22 mouse cellular contexts compared by ENCODE assay signal in the genomic region with DNA sequence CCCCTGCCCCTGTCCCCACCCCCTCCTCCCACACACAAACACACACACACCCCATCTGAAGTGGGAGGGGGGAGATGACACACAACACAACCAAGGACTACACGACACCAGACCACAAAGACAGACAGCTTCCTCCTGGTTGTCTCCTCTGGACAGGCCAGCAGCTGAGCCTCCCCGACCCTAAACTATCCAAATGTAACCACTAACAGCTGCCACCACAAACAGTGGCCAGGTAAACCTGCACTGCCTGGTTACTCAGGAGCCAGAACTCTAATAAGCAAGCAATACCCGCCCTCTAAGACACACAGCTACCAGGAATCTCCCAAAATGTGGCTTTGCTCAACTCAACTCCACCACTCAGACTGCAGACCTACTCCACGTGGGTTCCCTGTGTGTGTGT. TPM values are rescaled to one million over a fixed set of nuclear protein-coding genes. Genes with fewer than 3 reads are reported as not detected.
DNase-seq lines count a peak whose midpoint lies in the region; ATAC-seq and TF ChIP-seq lines count a peak whose summit lies in the region.
"Had no signal": no experiment of that assay in that cellular context is flagged by ENCODE, and none has a peak within 500 bp of the region (broad histone marks: within the 10 kb centered on the region; RNA-seq: fewer than 3 reads in every experiment).

No protein-coding gene starts in this region.

- TF ChIP-seq POLR2A in thymus, adult 2 months (IDR thresholded peaks at IDR 0.05; ENCODE audit: control insufficient read depth, extremely low read depth, insufficient read depth, low read length, poor library complexity), result no peak

- no peak for ATAC-seq in liver, postnatal 0 days
- ATAC-seq in heart, postnatal 0 days (ENCODE audit: insufficient read depth, low read depth), result no peak
- ATAC-seq in stomach, postnatal 0 days (ENCODE audit: low FRiP score, low TSS enrichment), result no peak
- ATAC-seq: activated CD4-positive, CD25-positive, alpha-beta regulatory T cell, adult 4 months; intestine, embryonic 16.5 days; Patski had no signal

- no peak for TF ChIP-seq CTCF in liver, postnatal 0 days (IDR thresholded peaks at IDR 0.05; ENCODE audit: low read depth)
- no peak for TF ChIP-seq CTCF in heart, postnatal 0 days (IDR thresholded peaks at IDR 0.05; ENCODE audit: low read depth)
- no peak for TF ChIP-seq CTCF in stomach, postnatal 0 days (IDR thresholded peaks at IDR 0.05; ENCODE audit: low read depth)
- no peak for TF ChIP-seq CTCF in thymus, adult 2 months (IDR thresholded peaks at IDR 0.05; ENCODE audit: borderline replicate concordance, control insufficient read depth, extremely low read depth, insufficient read depth, low read length, poor library complexity)

- 0 out of 2 replicates have a peak overlapping the region, but pooled peaks have one; percentile 1 for H3K4me3 ChIP-seq in heart, embryonic 10.5 days
- no peak overlapping the region for H3K4me3 ChIP-seq in liver, postnatal 0 days (ENCODE audit: low read depth, low read length)
- no peak overlapping the region for H3K4me3 ChIP-seq in heart, postnatal 0 days (ENCODE audit: low read depth, low read length)
- no peak overlapping the region for H3K4me3 ChIP-seq in stomach, postnatal 0 days (ENCODE audit: low read depth, low read length)
- H3K4me3 ChIP-seq in thymus, adult 2 months (ENCODE audit: control insufficient read depth, insufficient read depth, low read length), result no peak overlapping the region
- H3K4me3 ChIP-seq: forebrain, embryonic 12.5 days; layer of hippocampus, adult 2 months; midbrain, embryonic 10.5 days had no signal

- H3K4me1 ChIP-seq in heart, embryonic 10.5 days, result peaks cover 92% of the 10 kb centered on the region
- peaks cover 48% of the 10 kb centered on the region for H3K4me1 ChIP-seq in liver, postnatal 0 days (ENCODE audit: insufficient read depth)
- H3K4me1 ChIP-seq in heart, postnatal 0 days (ENCODE audit: control insufficient read depth, insufficient read depth), result peaks cover 96% of the 10 kb centered on the region
- peaks cover 40% of the 10 kb centered on the region for H3K4me1 ChIP-seq in stomach, postnatal 0 days (replicated peaks; ENCODE audit: control insufficient read depth, insufficient read depth)
- peaks cover 40% of the 10 kb centered on the region for H3K4me1 ChIP-seq in thymus, adult 2 months (replicated peaks; ENCODE audit: control insufficient read depth, insufficient read depth, low read length)

- TF ChIP-seq EP300 in liver, postnatal 0 days (IDR thresholded peaks at IDR 0.05; ENCODE audit: low read depth), result no peak
- no peak for TF ChIP-seq EP300 in heart, postnatal 0 days (IDR thresholded peaks at IDR 0.05; ENCODE audit: low read depth)
- TF ChIP-seq EP300 in stomach, postnatal 0 days (optimal IDR thresholded peaks at IDR 0.05), result no peak

- no peaks in the 10 kb centered on the region for H3K9me3 ChIP-seq in heart, embryonic 10.5 days
- no peaks in the 10 kb centered on the region for H3K9me3 ChIP-seq in liver, postnatal 0 days (ENCODE audit: low read length)
- H3K9me3 ChIP-seq in heart, postnatal 0 days (replicated peaks; ENCODE audit: control insufficient read depth, low read length), result no peaks in the 10 kb centered on the region
- no peaks in the 10 kb centered on the region for H3K9me3 ChIP-seq in stomach, postnatal 0 days (ENCODE audit: control insufficient read depth, low read length)
- H3K9me3 ChIP-seq: forebrain, embryonic 12.5 days; midbrain, embryonic 10.5 days had no signal

- no peak for DNase-seq in heart, embryonic 10.5 days (ENCODE audit: low spot score)
- DNase-seq in heart, postnatal 4 days, result no peak
- no peak for DNase-seq in liver, postnatal 0 days
- no peak for DNase-seq in liver
- no peak for DNase-seq in heart, postnatal 0 days (ENCODE audit: low spot score)
- no peak for DNase-seq in stomach, postnatal 0 days (ENCODE audit: low spot score)
- no peak for DNase-seq in thymus, adult 2 months
- DNase-seq: adrenal gland, postnatal 25 days; cerebellum, adult 8-10 months; gastrocnemius, postnatal 25 days; left cerebral cortex, postnatal 4 days; lung, postnatal 36 days; thymus, adult 18-20 months had no signal

- H3K27ac ChIP-seq in heart, embryonic 10.5 days, result peak overlapping the region; percentile 33; the same call in 1 of the 2 replicates
- 0 out of 2 replicates have a peak overlapping the region, but pooled peaks have one; percentile 39 for H3K27ac ChIP-seq in liver, postnatal 0 days (ENCODE audit: low read depth)
- peak overlapping the region; percentile 87 for H3K27ac ChIP-seq in heart, postnatal 0 days (ENCODE audit: low read depth)
- peak overlapping the region; percentile 86 for H3K27ac ChIP-seq in stomach, postnatal 0 days (replicated peaks)
- no peak overlapping the region for H3K27ac ChIP-seq in thymus, adult 2 months (ENCODE audit: control insufficient read depth, insufficient read depth, low read length)
- H3K27ac ChIP-seq: forebrain, embryonic 12.5 days; hindbrain, embryonic 14.5 days; kidney, postnatal 0 days; layer of hippocampus, adult 2 months; liver, embryonic 14.5 days; midbrain, embryonic 10.5 days had no signal

- H3K9ac ChIP-seq in liver, postnatal 0 days (replicated peaks), result no peak overlapping the region
- peak overlapping the region; percentile 13; the same call in 1 of the 2 replicates for H3K9ac ChIP-seq in heart, postnatal 0 days (replicated peaks; ENCODE audit: low read depth, low read length)
- no peak overlapping the region for H3K9ac ChIP-seq in stomach, postnatal 0 days (ENCODE audit: low read length)
- H3K9ac ChIP-seq: forebrain, embryonic 12.5 days; hindbrain, embryonic 14.5 days; liver, embryonic 14.5 days had no signal

- no peak overlapping the region for H3K4me2 ChIP-seq in liver, postnatal 0 days (ENCODE audit: low read depth, low read length)
- H3K4me2 ChIP-seq in heart, postnatal 0 days (ENCODE audit: low read depth, low read length), result no peak overlapping the region; the same call in 1 of the 2 replicates
- H3K4me2 ChIP-seq in stomach, postnatal 0 days (replicated peaks; ENCODE audit: low read depth), result no peak overlapping the region
- H3K4me2 ChIP-seq: forebrain, embryonic 12.5 days; hindbrain, embryonic 14.5 days had no signal

- H3K36me3 ChIP-seq in heart, embryonic 10.5 days, result peaks cover 74% of the 10 kb centered on the region
- H3K36me3 ChIP-seq in liver, postnatal 0 days (replicated peaks; ENCODE audit: insufficient read depth, low read length), result no peaks in the 10 kb centered on the region
- H3K36me3 ChIP-seq in heart, postnatal 0 days (replicated peaks; ENCODE audit: control insufficient read depth, insufficient read depth, low read length), result peaks cover 16% of the 10 kb centered on the region
- no peaks in the 10 kb centered on the region for H3K36me3 ChIP-seq in stomach, postnatal 0 days (ENCODE audit: control insufficient read depth, insufficient read depth, low read length)
- H3K36me3 ChIP-seq in thymus, adult 2 months (ENCODE audit: control insufficient read depth, insufficient read depth, low read length), result no peaks in the 10 kb centered on the region
- H3K36me3 ChIP-seq: midbrain, embryonic 10.5 days had no signal

- no peaks in the 10 kb centered on the region for H3K27me3 ChIP-seq in heart, embryonic 10.5 days (ENCODE audit: insufficient read depth, poor library complexity, severe bottlenecking)
- H3K27me3 ChIP-seq in liver, postnatal 0 days (ENCODE audit: insufficient read depth, low read length), result no peaks in the 10 kb centered on the region
- no peaks in the 10 kb centered on the region for H3K27me3 ChIP-seq in heart, postnatal 0 days (ENCODE audit: control insufficient read depth, insufficient read depth, low read length)
- no peaks in the 10 kb centered on the region for H3K27me3 ChIP-seq in stomach, postnatal 0 days (ENCODE audit: control insufficient read depth, insufficient read depth, low read length)
- no peaks in the 10 kb centered on the region for H3K27me3 ChIP-seq in thymus, adult 2 months (ENCODE audit: control insufficient read depth, insufficient read depth, low read length)
- H3K27me3 ChIP-seq: forebrain, embryonic 12.5 days; Patski had no signal

- WGBS in heart, embryonic 10.5 days, result 58% methylated on average over 4 of the region's 4 CpGs
- 37% methylated on average over 4 of the region's 4 CpGs for WGBS in liver, postnatal 0 days (ENCODE audit: insufficient replicate concordance)
- 32% methylated on average over 4 of the region's 4 CpGs for WGBS in heart, postnatal 0 days
- WGBS in stomach, postnatal 0 days, result 42% methylated on average over 4 of the region's 4 CpGs
- 52% methylated on average over 4 of the region's 4 CpGs for WGBS in thymus, adult 2 months

RNA-seq across cellular contexts. Expression of gene Igf2r, which starts 13.5 kb away (rescaled TPM):
- polyA plus RNA-seq in heart, embryonic 10.5 days (2016; fragmentation: Nextera tagmentation; extraction: Ambion mirVana), result 141 and 272 TPM in 2 replicates
- 100 to 1,000 TPM; 318 TPM for total RNA-seq in heart, postnatal 4 days (2021)
- polyA plus RNA-seq in liver, postnatal 0 days (2015; fragmentation: Nextera tagmentation; extraction: Ambion mirVana), result 4.5 and 6.5 TPM in 2 replicates
- total RNA-seq in heart, postnatal 0 days (2014; rRNA removed; ENCODE audit: low replicate concordance), result 424 and 484 TPM in 2 replicates
- polyA plus RNA-seq in heart, postnatal 0 days (2015; fragmentation: Nextera tagmentation; extraction: Ambion mirVana), result 52.2 and 59.9 TPM in 2 replicates
- polyA plus RNA-seq in stomach, postnatal 0 days (2015; fragmentation: Nextera tagmentation; extraction: Ambion mirVana), result 9.4 and 9.6 TPM in 2 replicates
- 27.7 and 31.8 TPM in 2 replicates for polyA plus RNA-seq in thymus, adult 2 months (2012; rRNA removed)
